Mouse (Mus musculus) forebrain, embryonic 12.5 days (tissue): ENCODE measurements at regions not wholly inside any gene's neighbourhood (a gene's known extent, or its start where the extent isn't known, plus 50 kb on each side); places are given as distances from the start of the nearest gene placed in this dataset.

Source experiments
- ATAC-seq: fragments of 200-750 bp; cut with Nextera tagmentation; 2 replicates; pipeline ENCODE4 v1.8.0; 2017; ENCODE audit warnings: moderate TSS enrichment; ENCODE audit not compliant: low FRiP score
- H3K27ac ChIP-seq: fragments of 300-500 bp; sonication (generic); 2 replicates; pipeline ENCODE4 v1.5.1; 2016; ENCODE audit warnings: mild to moderate bottlenecking
- H3K27me3 ChIP-seq: fragments of 300-500 bp; sonication (generic); 2 replicates; pipeline ENCODE4 v1.6.1; 2016; ENCODE audit warnings: mild to moderate bottlenecking
- H3K36me3 ChIP-seq: fragments of 300-500 bp; sonication (generic); replicated peaks from 2 replicates; pipeline ENCODE4 v1.6.1; 2016; ENCODE audit warnings: mild to moderate bottlenecking
- H3K4me1 ChIP-seq: fragments of 300-500 bp; sonication (generic); 2 replicates; pipeline ENCODE4 v1.6.1; 2016
- H3K4me2 ChIP-seq: fragments of 300-500 bp; sonication (generic); 2 replicates; pipeline ENCODE4 v1.6.1; 2016; ENCODE audit warnings: mild to moderate bottlenecking, moderate library complexity
- H3K4me3 ChIP-seq: fragments of 300-500 bp; sonication (generic); replicated peaks from 2 replicates; pipeline ENCODE4 v1.5.1; 2016; ENCODE audit warnings: mild to moderate bottlenecking
- H3K9ac ChIP-seq: fragments of 300-500 bp; sonication (generic); 2 replicates; pipeline ENCODE4 v1.6.1; 2016; ENCODE audit warnings: mild to moderate bottlenecking
- H3K9me3 ChIP-seq: fragments of 300-500 bp; sonication (generic); 2 replicates; pipeline ENCODE4 v1.6.1; 2016
- WGBS: fragments of 180-500 bp; shearing (Covaris S2); methylation state at CpG from one replicate; pipeline ENCODE4 v1.1.7; 2016; 5-methylcytosine and 5-hydroxymethylcytosine counted together

DNA sequence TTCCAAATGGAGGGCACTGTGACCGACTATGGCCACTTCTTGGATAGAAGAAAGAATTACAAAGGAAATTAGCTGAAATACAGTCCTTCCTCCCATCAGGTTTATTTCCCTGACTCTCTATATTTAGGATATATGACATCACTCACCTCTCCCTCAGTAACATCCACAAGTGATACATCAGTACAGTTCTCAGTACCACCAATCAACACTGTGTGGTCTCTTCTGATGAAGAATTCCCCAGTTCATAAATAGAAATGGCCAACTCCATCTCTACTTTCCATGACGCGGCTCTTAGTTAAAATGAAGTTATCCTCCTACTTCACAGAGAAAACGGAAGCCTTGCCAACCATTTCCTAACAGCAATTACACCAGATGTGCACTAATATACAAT, 208.3 kb upstream of the Dio2 start:
- Histone ChIP-seq H3K9ac (no peak overlapping the region), H3K27me3 (no peaks in the 10 kb centered on the region), H3K4me2 (no peak overlapping the region), H3K36me3 (no peaks in the 10 kb centered on the region), H3K27ac (no peak overlapping the region), H3K9me3 (no peaks in the 10 kb centered on the region), H3K4me3 (no peak overlapping the region), H3K4me1 (no peaks in the 10 kb centered on the region)
- WGBS = 91% methylated on average over 4 of the region's 4 CpGs
- ATAC-seq = no peak

DNA sequence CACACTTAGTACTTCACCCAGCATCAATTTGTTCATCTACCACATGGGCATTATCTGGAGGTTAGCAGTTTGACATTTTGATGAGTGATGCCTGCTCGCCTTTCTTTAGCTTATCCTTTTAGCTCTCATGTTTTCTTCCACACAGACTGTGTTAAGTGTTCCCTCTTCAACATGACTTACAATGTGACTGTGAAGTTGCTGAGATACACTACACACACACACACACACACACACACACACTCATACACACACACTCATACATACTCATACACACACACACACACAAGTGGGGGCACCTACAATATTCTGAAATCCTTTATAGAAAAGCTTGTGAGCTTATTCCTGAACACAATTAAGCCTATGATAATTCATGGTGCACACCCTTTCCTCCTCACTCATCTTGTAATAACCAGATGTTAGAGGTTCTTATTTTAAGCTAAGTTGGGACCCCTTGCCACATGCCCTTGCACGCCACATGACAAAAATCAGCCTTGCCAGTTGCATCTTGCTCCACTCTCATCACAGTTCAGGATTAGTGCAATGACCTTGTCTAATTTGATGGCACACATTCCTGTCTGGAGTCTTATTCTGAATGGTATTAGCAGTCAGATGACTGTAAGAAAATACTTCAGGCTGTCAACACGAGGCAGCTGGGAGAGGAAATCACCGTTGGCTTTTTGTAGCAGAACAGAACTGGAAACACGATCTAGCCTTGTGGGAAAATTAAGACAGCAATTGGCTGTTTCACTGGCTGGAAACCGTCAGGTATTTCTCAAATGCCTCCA, 207.7 kb upstream of the Dio2 start:
- no peaks in the 10 kb centered on the region for H3K4me1 ChIP-seq
- no peak overlapping the region for H3K4me2 ChIP-seq
- no peak overlapping the region for H3K4me3 ChIP-seq
- H3K9ac ChIP-seq = no peak overlapping the region
- 71% methylated on average over 6 of the region's 6 CpGs for WGBS
- no peaks in the 10 kb centered on the region for H3K9me3 ChIP-seq
- no peak overlapping the region for H3K27ac ChIP-seq
- H3K36me3 ChIP-seq = no peaks in the 10 kb centered on the region
- no peak for ATAC-seq
- no peaks in the 10 kb centered on the region for H3K27me3 ChIP-seq

DNA sequence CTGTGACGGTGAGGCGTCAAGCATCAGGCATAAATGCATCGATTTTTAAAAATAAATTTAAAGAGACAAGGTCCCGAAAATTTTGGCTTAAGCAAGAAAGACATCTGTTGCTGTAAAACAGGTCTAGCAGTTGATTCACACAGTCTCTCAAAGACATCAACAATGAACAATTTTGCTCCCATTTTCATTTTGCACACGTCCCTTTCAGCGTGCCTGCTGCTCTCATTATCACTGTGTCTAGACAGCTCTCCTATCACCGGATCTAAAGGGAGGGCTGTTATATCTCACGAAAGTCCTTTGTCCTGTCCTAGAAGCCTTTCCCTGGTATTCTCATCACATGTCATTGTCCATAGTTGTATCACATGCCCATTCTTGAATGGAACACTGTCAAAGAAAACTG, 194.4 kb upstream of the Dio2 start:
- Histone ChIP-seq H3K4me1 (no peaks in the 10 kb centered on the region), H3K36me3 (no peaks in the 10 kb centered on the region), H3K27me3 (no peaks in the 10 kb centered on the region), H3K27ac (no peak overlapping the region), H3K9me3 (no peaks in the 10 kb centered on the region), H3K4me2 (no peak overlapping the region), H3K9ac (no peak overlapping the region), H3K4me3 (no peak overlapping the region)
- no peak for ATAC-seq
- 90% methylated on average over 8 of the region's 8 CpGs for WGBS

- no peak overlapping the region for H3K4me3 ChIP-seq
- no peaks in the 10 kb centered on the region for H3K4me1 ChIP-seq
- ATAC-seq = no peak
- no peaks in the 10 kb centered on the region for H3K27me3 ChIP-seq
- no peak overlapping the region for H3K4me2 ChIP-seq
- H3K27ac ChIP-seq = no peak overlapping the region
- H3K9me3 ChIP-seq = no peaks in the 10 kb centered on the region
- 94% methylated on average over 5 of the region's 5 CpGs for WGBS
- H3K9ac ChIP-seq = no peak overlapping the region
- no peaks in the 10 kb centered on the region for H3K36me3 ChIP-seq
Measured at GRCm38 (mm10) chr12:90932201-90932600, 194.0 kb upstream of the Dio2 start.

DNA sequence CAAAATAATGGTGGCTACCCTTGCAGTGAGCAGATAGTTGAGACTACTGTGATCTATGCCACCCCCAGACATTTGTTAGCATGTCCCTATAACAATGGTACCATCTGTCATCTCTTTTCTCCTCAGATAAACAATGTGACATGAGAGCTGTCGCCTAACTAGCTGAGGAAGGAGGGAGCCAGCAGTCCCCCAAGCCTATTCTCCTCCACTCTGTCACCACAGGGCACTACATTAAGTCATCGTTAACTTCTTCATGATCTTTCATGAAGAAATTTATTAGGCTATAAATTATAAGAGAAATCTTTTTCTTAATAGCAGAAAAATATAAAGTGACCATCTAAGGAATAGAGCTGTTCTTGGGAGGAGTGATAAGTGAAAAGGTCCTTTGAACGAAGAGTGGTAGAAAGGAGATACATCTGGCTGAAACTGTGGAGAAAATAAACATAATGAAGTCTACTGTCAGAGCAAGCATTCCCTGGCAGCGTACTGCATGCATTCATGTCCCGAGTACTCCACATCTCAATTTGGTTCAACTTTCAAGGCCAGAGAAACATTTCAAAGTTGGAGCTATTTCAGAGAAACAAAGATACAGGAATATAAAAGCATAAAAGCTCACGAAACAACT, 192.0 kb upstream of the Dio2 start:
- H3K4me3 ChIP-seq = no peak overlapping the region
- H3K36me3 ChIP-seq = no peaks in the 10 kb centered on the region
- WGBS = 85% methylated on average over 6 of the region's 6 CpGs
- H3K4me1 ChIP-seq = no peaks in the 10 kb centered on the region
- ATAC-seq = no peak
- H3K27me3 ChIP-seq = no peaks in the 10 kb centered on the region
- H3K27ac ChIP-seq = no peak overlapping the region
- no peak overlapping the region for H3K4me2 ChIP-seq
- H3K9ac ChIP-seq = no peak overlapping the region
- no peaks in the 10 kb centered on the region for H3K9me3 ChIP-seq

DNA sequence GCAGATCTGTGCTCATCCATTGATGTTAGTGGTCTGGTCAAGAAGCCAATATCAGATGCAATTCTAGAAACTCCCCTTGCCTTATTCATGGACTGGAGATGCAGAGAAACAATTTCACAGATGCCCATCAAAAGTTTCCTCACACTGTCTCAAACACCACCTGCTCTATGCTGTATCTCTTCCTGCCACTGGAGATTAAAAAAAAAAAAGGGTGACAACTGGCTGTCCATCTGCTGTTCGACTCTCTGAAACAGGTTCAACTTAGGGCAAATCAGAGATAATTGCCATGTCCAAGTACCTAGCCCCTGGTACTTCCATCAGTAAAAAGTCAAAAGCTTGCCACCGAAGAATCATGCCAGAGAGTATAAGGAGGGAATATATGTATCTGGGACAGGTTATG, 185.4 kb upstream of the Dio2 start:
- Histone ChIP-seq H3K27me3 (no peaks in the 10 kb centered on the region), H3K36me3 (no peaks in the 10 kb centered on the region), H3K4me2 (no peak overlapping the region), H3K27ac (no peak overlapping the region), H3K9me3 (no peaks in the 10 kb centered on the region), H3K9ac (no peak overlapping the region), H3K4me3 (no peak overlapping the region), H3K4me1 (no peaks in the 10 kb centered on the region)
- no peak for ATAC-seq
- WGBS = 88% methylated on average over 2 of the region's 2 CpGs

- H3K4me1 ChIP-seq = no peaks in the 10 kb centered on the region
- H3K9ac ChIP-seq = no peak overlapping the region
- H3K36me3 ChIP-seq = no peaks in the 10 kb centered on the region
- H3K4me2 ChIP-seq = no peak overlapping the region
- no peaks in the 10 kb centered on the region for H3K9me3 ChIP-seq
- H3K27me3 ChIP-seq = no peaks in the 10 kb centered on the region
- H3K4me3 ChIP-seq = no peak overlapping the region
- WGBS = 85% methylated on average over 3 of the region's 3 CpGs
- no peak overlapping the region for H3K27ac ChIP-seq
- ATAC-seq = no peak
Measured at GRCm38 (mm10) chr12:90923148-90923547, 184.9 kb upstream of the Dio2 start.

DNA sequence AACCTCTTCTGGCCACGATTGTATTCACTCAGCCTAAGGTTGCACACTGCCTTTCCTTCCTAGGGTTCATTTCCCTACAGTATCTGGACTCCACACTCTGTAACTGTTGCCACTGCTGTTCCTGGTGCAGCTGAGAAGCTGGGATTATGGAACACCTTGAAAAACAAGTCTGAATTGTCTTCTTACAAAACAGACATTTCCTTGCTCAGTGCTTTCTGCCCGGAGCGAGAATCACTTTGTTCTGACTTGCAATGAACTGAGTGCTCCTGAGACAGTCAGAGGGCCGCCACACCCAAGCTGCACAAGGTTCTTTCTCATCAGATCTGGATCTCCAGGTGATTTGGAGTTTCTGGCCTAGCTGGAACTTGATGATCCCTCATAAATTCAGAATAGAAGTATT, 183.0 kb upstream of the Dio2 start:
- 86% methylated on average over 4 of the region's 4 CpGs for WGBS
- H3K4me2 ChIP-seq = no peak overlapping the region
- H3K27ac ChIP-seq = no peak overlapping the region
- no peaks in the 10 kb centered on the region for H3K36me3 ChIP-seq
- no peaks in the 10 kb centered on the region for H3K9me3 ChIP-seq
- no peaks in the 10 kb centered on the region; the same call in 1 of the 2 replicates for H3K4me1 ChIP-seq
- no peaks in the 10 kb centered on the region for H3K27me3 ChIP-seq
- H3K9ac ChIP-seq = no peak overlapping the region
- H3K4me3 ChIP-seq = no peak overlapping the region
- no peak for ATAC-seq

DNA sequence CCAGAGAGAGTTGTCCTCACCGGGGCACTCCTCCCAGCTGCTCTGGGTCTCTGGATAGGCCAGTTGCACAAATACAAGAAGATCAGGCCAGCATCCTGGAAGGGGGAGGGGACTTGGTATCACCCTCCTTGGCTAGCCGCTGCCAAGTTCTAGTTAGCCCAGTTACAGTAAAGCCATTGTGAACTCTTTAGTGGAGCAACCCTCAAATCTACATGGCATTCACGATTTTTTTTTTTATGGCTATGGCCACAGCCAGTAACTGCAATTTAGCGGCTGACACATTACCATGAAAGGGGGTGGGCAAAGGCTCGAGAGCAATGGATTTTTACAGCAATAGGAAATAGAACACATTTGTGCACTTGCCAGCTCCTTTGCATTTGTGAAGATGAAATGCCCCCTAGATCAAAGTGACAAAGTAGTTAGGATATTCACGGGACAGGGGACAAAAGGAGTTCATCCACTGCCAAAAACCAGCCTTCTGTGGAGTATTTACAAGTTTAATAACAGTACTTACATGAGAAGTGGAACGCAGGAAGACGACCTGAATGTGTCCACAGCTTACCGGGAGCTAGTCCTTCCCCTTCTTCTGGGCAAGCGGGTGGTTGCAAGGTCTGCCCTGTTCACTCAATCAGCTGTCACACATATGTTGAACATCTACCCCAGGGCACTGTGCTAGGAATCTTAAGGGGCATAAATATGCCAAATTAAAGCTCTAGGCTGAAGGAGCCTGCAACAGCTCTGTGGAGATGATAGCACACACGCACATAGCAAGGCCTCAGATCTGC, 177.9 kb upstream of the Dio2 start:
- Histone ChIP-seq H3K9me3 (no peaks in the 10 kb centered on the region), H3K36me3 (no peaks in the 10 kb centered on the region), H3K27me3 (no peaks in the 10 kb centered on the region), H3K9ac (no peak overlapping the region), H3K4me1 (peaks cover 5% of the 10 kb centered on the region; the same call in 1 of the 2 replicates), H3K4me2 (no peak overlapping the region), H3K27ac (0 out of 2 replicates have a peak overlapping the region, but pooled peaks have one; percentile 25), H3K4me3 (no peak overlapping the region)
- 69% methylated on average over 11 of the region's 11 CpGs for WGBS
- peak; percentile 76; the same call in 1 of the 2 replicates for ATAC-seq

DNA sequence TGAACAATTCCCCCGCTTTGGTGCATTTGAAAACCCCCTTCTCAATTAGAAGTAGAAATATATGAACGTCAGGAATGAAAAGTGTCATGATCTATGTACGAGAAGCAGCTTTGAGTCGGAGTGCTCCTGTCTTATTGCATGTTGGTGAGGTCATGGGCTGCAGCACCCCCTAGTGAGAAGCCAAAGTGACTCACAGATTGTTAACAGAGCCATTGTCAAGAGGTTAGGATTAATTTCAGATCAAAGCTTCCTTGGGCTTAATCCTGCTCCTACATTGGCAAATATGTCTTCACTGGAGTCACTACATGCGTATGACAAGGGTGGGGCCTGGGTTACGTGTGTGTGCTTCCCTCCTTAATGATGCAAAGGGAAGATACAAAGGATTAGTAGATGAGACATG, 165.8 kb upstream of the Dio2 start:
- no peaks in the 10 kb centered on the region for H3K9me3 ChIP-seq
- no peak for ATAC-seq
- WGBS = 73% methylated on average over 6 of the region's 6 CpGs

DNA sequence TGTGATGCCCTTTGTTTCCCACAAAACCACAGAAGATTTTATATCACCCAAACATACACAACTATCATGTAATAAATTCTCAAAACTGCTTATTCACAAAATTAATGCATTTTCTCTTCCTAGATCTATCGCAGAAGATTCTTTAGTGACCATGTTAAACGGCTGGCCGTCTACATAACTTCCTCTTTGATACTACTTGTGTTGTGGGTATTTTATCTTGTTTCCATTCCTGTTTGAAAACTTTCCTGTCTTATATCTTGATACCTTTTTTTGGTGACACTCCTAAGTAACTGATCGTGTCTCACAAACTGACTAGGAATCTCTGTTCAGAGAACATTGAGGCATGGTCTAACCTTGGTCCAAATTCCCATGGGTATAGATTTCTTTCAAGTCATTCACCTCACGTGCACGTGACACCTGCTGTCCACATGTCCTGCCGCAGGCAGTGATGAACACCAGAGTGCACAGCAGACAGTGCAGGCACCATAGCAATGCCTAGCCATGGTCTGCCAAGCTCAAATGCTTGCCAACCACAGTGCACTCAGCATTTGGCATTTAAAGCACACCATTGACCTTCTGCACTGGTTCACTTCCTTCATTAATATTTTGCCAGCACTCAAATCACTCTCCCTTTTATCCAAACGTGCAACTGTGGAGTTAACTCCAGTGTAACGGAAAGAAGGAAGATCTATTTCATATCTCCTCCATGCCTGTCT, 155.6 kb upstream of the Dio2 start:
- no peak overlapping the region for H3K9ac ChIP-seq
- no peak overlapping the region for H3K4me2 ChIP-seq
- WGBS = 90% methylated on average over 9 of the region's 9 CpGs
- H3K4me3 ChIP-seq = no peak overlapping the region
- H3K27ac ChIP-seq = no peak overlapping the region
- H3K4me1 ChIP-seq = no peaks in the 10 kb centered on the region
- no peaks in the 10 kb centered on the region for H3K9me3 ChIP-seq
- no peaks in the 10 kb centered on the region for H3K36me3 ChIP-seq
- no peak for ATAC-seq
- no peaks in the 10 kb centered on the region for H3K27me3 ChIP-seq

More for the DNA sequence above, 165.8 kb upstream of the Dio2 start:
- Histone ChIP-seq H3K4me2 (no peak overlapping the region), H3K4me3 (no peak overlapping the region), H3K27ac (no peak overlapping the region), H3K9ac (no peak overlapping the region), H3K36me3 (no peaks in the 10 kb centered on the region), H3K27me3 (no peaks in the 10 kb centered on the region), H3K4me1 (no peaks in the 10 kb centered on the region)
